Mouse (Mus musculus) embryonic fibroblast, embryonic 13.5 days (primary cell): ENCODE measurements at regions not wholly inside any gene's neighbourhood (a gene's known extent, or its start where the extent isn't known, plus 50 kb on each side); places are given as distances from the start of the nearest gene placed in this dataset.

Experiments used
- H3K27ac ChIP-seq: 2 replicates; pipeline ENCODE4 v1.5.1; 2012; ENCODE audit warnings: low read length, control low read depth, inconsistent platforms; ENCODE audit not compliant: insufficient read depth
- H3K4me1 ChIP-seq: 2 replicates; pipeline ENCODE4 v1.6.1; 2011; ENCODE audit warnings: low read length; ENCODE audit not compliant: control insufficient read depth, insufficient read depth
- H3K4me3 ChIP-seq: 2 replicates; pipeline ENCODE4 v1.5.1; 2011; ENCODE audit warnings: mild to moderate bottlenecking, control low read depth, low read length; ENCODE audit not compliant: insufficient read depth
- CTCF ChIP-seq: IDR thresholded peaks from 2 replicates; pipeline ENCODE4 v1.5.1; 2011; ENCODE audit warnings: mild to moderate bottlenecking, control low read depth, low read length, moderate library complexity, borderline replicate concordance; ENCODE audit not compliant: insufficient read depth
- POLR2A ChIP-seq: IDR thresholded peaks from 2 replicates; pipeline ENCODE4 v1.6.1; 2011; ENCODE audit warnings: low read depth, mild to moderate bottlenecking, control low read depth, low read length, moderate library complexity

DNA sequence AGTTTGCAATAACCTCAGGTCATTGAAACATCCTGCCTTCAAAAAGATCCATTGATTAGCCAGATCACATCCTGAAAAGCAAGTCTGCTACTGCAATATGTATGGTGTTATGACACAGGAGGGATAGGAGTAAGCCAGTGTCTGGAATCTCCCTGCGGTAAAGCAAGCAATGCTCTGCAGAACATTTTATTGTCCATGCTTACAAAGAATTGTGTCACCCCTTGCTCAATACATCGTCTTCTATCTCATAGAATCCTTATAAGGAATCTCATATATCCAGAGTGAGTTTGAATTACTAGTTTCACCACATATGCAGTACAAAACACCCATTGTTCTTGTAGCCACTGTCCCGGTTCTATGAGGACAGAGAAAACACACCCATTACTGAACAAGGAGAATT is 162.1 kb upstream of the Usp25 start:
- no peak overlapping the region for H3K27ac ChIP-seq
- no peak overlapping the region for H3K4me3 ChIP-seq
- TF ChIP-seq POLR2A = no peak
- TF ChIP-seq CTCF = no peak
- H3K4me1 ChIP-seq = no peaks in the 10 kb centered on the region

- TF ChIP-seq CTCF (no peak), POLR2A (no peak)
- Histone ChIP-seq H3K4me1 (no peaks in the 10 kb centered on the region), H3K4me3 (no peak overlapping the region), H3K27ac (no peak overlapping the region)
These were observed 176.1 kb upstream of the Usp25 start for GRCm38 (mm10) chr16:76837450-76837849.

DNA sequence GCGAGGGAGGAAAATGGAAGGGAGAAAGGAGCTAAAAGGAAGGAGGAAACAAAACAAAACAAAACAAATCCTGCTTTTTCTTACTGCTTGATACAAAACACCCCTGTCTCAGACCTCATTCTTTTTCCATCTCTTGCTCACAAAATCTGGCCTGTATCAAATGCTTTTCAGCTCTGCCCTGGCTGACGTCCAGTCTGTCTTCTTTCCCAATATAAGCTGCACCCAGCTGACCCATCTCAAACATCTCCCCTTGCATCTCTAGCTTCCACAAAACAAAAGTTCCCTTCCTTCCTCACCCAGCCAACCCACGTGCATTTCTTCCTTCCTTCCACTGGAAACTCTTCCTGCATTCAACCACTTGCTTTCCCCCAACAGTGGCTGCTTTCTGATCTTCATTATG is 183.1 kb upstream of the Usp25 start:
- no peak overlapping the region for H3K4me3 ChIP-seq
- H3K27ac ChIP-seq = no peak overlapping the region
- H3K4me1 ChIP-seq = no peaks in the 10 kb centered on the region
- TF ChIP-seq POLR2A (no peak), CTCF (no peak)

GRCm38 (mm10) chr16:76827674-76828441 is 185.6 kb upstream of the Usp25 start:
- H3K4me3 ChIP-seq = no peak overlapping the region
- H3K27ac ChIP-seq = no peak overlapping the region
- TF ChIP-seq CTCF = no peak
- TF ChIP-seq POLR2A = no peak
- no peaks in the 10 kb centered on the region for H3K4me1 ChIP-seq

- TF ChIP-seq POLR2A (no peak), CTCF (no peak)
- Histone ChIP-seq H3K4me3 (no peak overlapping the region), H3K27ac (no peak overlapping the region), H3K4me1 (no peaks in the 10 kb centered on the region)
These were observed 192.2 kb upstream of the Usp25 start for GRCm38 (mm10) chr16:76821261-76821660.

DNA sequence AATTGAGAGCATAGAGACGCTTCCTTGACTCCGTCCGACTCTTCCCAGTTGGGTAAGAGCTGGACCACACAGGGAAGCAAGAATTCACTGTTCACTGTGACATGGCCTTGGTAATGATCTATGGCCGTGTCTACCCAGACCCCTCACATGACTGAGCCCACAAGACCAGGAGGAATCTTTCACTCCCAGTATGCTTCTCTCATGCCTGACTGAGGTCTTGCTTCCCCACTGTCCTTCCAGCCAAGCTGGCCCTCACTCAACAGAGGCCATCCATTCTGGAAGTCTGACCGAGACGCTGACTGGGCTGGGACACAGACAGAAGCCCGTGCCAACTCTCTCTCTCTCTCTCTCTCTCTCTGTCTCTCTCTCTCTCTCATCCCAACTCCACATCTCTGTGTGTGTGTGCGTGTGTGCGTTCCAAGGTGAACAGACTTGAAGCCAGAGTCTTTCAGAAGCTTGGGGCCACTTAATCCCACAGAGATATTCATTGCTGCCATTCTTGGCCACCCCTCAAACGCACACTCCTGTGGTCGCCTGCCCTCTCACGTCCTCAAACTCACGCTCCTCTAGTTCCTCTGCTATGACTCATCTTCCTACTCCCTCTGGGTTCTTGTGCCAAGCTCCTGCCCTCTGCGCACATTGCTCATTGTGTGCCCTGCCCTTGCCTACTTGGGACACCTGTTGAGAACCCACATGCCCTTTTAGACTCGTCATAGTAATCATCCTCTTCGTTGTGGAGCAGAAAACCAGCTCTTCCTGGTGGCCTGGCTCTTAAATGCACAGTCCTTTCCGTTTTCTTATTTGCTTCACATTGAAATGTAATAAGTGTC is 197.2 kb upstream of the Usp25 start:
- no peak overlapping the region for H3K27ac ChIP-seq
- no peaks in the 10 kb centered on the region for H3K4me1 ChIP-seq
- TF ChIP-seq CTCF = no peak
- TF ChIP-seq POLR2A = no peak
- H3K4me3 ChIP-seq = no peak overlapping the region

GRCm38 (mm10) chr16:76803725-76804124 is 209.8 kb upstream of the Usp25 start:
- Histone ChIP-seq H3K4me3 (no peak overlapping the region), H3K27ac (no peak overlapping the region), H3K4me1 (no peaks in the 10 kb centered on the region)
- no peak for TF ChIP-seq POLR2A
- peak; percentile 57; the same call in 1 of the 2 replicates for TF ChIP-seq CTCF

- TF ChIP-seq POLR2A = no peak
- TF ChIP-seq CTCF = peak; percentile 40; the same call in 1 of the 2 replicates
- no peak overlapping the region for H3K27ac ChIP-seq
- no peak overlapping the region for H3K4me3 ChIP-seq
- H3K4me1 ChIP-seq = no peaks in the 10 kb centered on the region
These were observed 226.9 kb upstream of the Usp25 start for GRCm38 (mm10) chr16:76786405-76787155.

GRCm38 (mm10) chr16:76782656-76783055 is 230.8 kb upstream of the Usp25 start:
- Histone ChIP-seq H3K4me1 (no peaks in the 10 kb centered on the region), H3K4me3 (no peak overlapping the region), H3K27ac (peak overlapping the region; percentile 90)
- no peak for TF ChIP-seq CTCF
- no peak for TF ChIP-seq POLR2A

- Histone ChIP-seq H3K27ac (no peak overlapping the region), H3K4me1 (no peaks in the 10 kb centered on the region)
- TF ChIP-seq POLR2A = no peak
These were observed 237.7 kb upstream of the Usp25 start for GRCm38 (mm10) chr16:76775790-76776189.

More at GRCm38 (mm10) chr16:76775790-76776189, 237.7 kb upstream of the Usp25 start:
- no peak overlapping the region for H3K4me3 ChIP-seq
